Mouse (Mus musculus) forebrain, postnatal 0 days (tissue): ENCODE data around the gene Isg15. TPM values are rescaled to one million over a fixed set of nuclear protein-coding genes. Genes with fewer than 3 reads are reported as not detected.
A peak's percentile ranks its signal among the peaks of the same experiment; 100 is the strongest.

Experiments
- ATAC-seq: fragments of 200-750 bp; cut with Nextera tagmentation; 2 replicates; pipeline ENCODE4 v1.8.0; 2017; ENCODE audit warnings: mild to moderate bottlenecking, moderate library complexity
- DNase-seq: peaks from one replicate; pipeline ENCODE4 v3.0.0-alpha.2; 2015
- H3K27ac ChIP-seq: fragments of 300-500 bp; sonication (generic); 2 replicates; pipeline ENCODE4 v1.5.1; 2014; ENCODE audit warnings: low read depth, mild to moderate bottlenecking, antibody characterized with exemption, low read length, moderate library complexity, mixed read lengths
- H3K27me3 ChIP-seq: fragments of 300-500 bp; sonication (generic); 2 replicates; pipeline ENCODE4 v1.6.1; 2014; ENCODE audit warnings: mild to moderate bottlenecking, low read length, mixed read lengths; ENCODE audit not compliant: insufficient read depth
- H3K36me3 ChIP-seq: fragments of 300-500 bp; sonication (generic); 2 replicates; pipeline ENCODE4 v1.6.1; 2014; ENCODE audit warnings: mild to moderate bottlenecking, moderate library complexity; ENCODE audit not compliant: insufficient read depth
- H3K4me1 ChIP-seq: fragments of 300-500 bp; sonication (generic); 2 replicates; pipeline ENCODE4 v1.6.1; 2014; ENCODE audit warnings: antibody characterized with exemption; ENCODE audit not compliant: insufficient read depth
- H3K4me2 ChIP-seq: fragments of 300-500 bp; sonication (generic); 2 replicates; pipeline ENCODE4 v1.6.1; 2014; ENCODE audit warnings: low read depth, mild to moderate bottlenecking, moderate library complexity
- H3K4me3 ChIP-seq: fragments of 300-500 bp; sonication (generic); 2 replicates; pipeline ENCODE4 v1.5.1; 2014; ENCODE audit warnings: low read depth, low read length, mixed read lengths
- H3K9ac ChIP-seq: fragments of 300-500 bp; sonication (generic); 2 replicates; pipeline ENCODE4 v1.6.1; 2014; ENCODE audit warnings: mild to moderate bottlenecking
- H3K9me3 ChIP-seq: fragments of 300-500 bp; sonication (generic); 2 replicates; pipeline ENCODE4 v1.6.1; 2016; ENCODE audit warnings: low read length
- CTCF ChIP-seq: sonication (generic); IDR thresholded peaks from 2 replicates; pipeline ENCODE4 v1.5.1; 2016; ENCODE audit warnings: antibody characterized with exemption, control low read depth, low read depth
- WGBS: fragments of 180-500 bp; shearing (Covaris S2); extraction: QIAGEN DNeasy Blood & Tissue Kit; methylation state at CpG from one replicate; pipeline ENCODE4 v1.1.7; 2014; 5-methylcytosine and 5-hydroxymethylcytosine counted together
- polyA plus RNA-seq: library from polyadenylated mRNA; unstranded; fragments of >200 nt; fragmentation: Nextera tagmentation; extraction: Ambion mirVana; gene quantifications from 2 replicates; pipeline ENCODE4 v1.2.1, GENCODE M21; 2015
- total RNA-seq: library from RNA; depleted of rRNA; stranded (reverse); fragments of >200 nt; gene quantifications from 2 replicates; pipeline ENCODE4 v1.2.3, GENCODE M21; 2014

Gene Isg15
- total and polyA plus RNA-seq, 2 experiments from 2014 or later: 2.2 to 3.4 TPM

- no peaks in the 10 kb centered on the region for H3K9me3 ChIP-seq
- peak overlapping the region; percentile 87 for H3K4me2 ChIP-seq
- H3K4me3 ChIP-seq: peak overlapping the region; percentile 89
- H3K27me3 ChIP-seq: no peaks in the 10 kb centered on the region
- peak overlapping the region; percentile 67 for H3K9ac ChIP-seq
- peaks cover 54% of the 10 kb centered on the region for H3K36me3 ChIP-seq
- no peak for TF ChIP-seq CTCF
- DNase-seq (peak; percentile 36), ATAC-seq (no peak)
- peak overlapping the region; percentile 87 for H3K27ac ChIP-seq
- 4% methylated on average over 17 of the region's 17 CpGs for WGBS
- peaks cover 8% of the 10 kb centered on the region; the same call in 1 of the 2 replicates for H3K4me1 ChIP-seq
Observed at GRCm38 (mm10) chr4:156234021-156234501, 33.4 kb upstream of the Isg15 start.

DNA sequence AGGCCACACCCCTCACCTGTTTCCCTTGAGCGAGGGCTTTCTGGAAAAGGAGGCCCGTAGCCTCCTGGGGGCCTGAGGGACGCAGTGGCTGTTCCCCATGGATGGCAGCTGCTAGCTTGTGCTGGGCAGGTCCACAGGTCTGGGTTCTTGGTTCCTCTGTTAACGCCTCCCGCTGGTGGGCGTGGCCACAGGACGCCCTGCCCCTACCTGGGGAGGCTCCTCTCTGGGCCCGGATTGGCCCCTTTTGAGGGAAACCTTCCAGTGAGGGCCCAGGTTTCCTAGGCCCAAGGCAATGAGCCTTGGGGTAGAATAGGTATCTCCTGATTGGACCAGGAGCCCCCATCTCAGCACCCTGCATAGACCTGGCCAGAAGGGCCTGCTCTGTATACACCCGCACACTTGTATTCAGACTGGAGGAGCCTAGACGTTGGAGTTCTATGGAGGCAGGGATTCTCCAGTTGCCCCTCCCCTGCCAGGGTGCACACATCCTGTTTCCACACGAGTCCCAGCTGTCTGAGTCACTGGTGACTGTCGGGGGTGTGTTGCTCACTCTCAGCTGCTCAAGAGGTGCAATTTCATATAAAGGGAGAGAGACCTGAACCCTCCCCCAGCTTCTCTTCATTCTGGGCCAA lies 27.9 kb upstream of the Isg15 start:
- no peak for DNase-seq
- TF ChIP-seq CTCF: no peak
- no peak for ATAC-seq
- Histone ChIP-seq H3K4me3 (no peak overlapping the region), H3K4me1 (peaks cover 2% of the 10 kb centered on the region; the same call in 1 of the 2 replicates), H3K27ac (no peak overlapping the region), H3K36me3 (peaks cover 42% of the 10 kb centered on the region), H3K9ac (no peak overlapping the region), H3K4me2 (no peak overlapping the region), H3K9me3 (no peaks in the 10 kb centered on the region), H3K27me3 (no peaks in the 10 kb centered on the region)
- WGBS: 24% methylated on average over 12 of the region's 12 CpGs

- ATAC-seq (no peak), DNase-seq (no peak)
- H3K9ac ChIP-seq: no peak overlapping the region
- TF ChIP-seq CTCF: no peak
- WGBS: 37% methylated on average over 18 of the region's 18 CpGs
- H3K4me1 ChIP-seq: no peaks in the 10 kb centered on the region
- no peak overlapping the region for H3K4me3 ChIP-seq
- H3K27ac ChIP-seq: no peak overlapping the region
- H3K27me3 ChIP-seq: no peaks in the 10 kb centered on the region
- H3K36me3 ChIP-seq: peaks cover 38% of the 10 kb centered on the region
- no peaks in the 10 kb centered on the region for H3K9me3 ChIP-seq
- no peak overlapping the region for H3K4me2 ChIP-seq
Observed at GRCm38 (mm10) chr4:156227752-156228392, 27.3 kb upstream of the Isg15 start.

DNA sequence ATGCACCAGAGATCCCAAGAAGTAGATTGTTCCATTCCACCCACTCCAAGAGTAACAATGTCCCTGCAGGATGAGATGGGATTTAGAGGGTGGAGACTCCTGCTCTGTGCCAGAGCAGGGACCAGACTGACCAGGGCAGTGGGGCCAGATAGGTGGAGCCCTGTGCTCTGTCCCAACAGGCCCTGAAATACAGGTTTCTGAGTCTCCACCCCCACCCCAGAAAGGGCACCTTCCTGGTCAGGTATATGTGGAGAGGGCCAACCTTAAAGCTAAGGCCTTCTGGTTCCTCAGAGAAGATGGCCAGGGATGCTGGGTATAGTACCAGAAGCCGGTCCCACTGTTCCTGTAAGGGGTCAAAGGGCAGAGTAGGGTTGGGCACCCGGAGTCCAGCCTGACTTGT lies 23.7 kb upstream of the Isg15 start:
- Histone ChIP-seq H3K27me3 (no peaks in the 10 kb centered on the region), H3K4me1 (no peaks in the 10 kb centered on the region), H3K9me3 (no peaks in the 10 kb centered on the region), H3K36me3 (peaks cover 15% of the 10 kb centered on the region), H3K9ac (no peak overlapping the region), H3K27ac (no peak overlapping the region), H3K4me2 (no peak overlapping the region), H3K4me3 (no peak overlapping the region)
- no peak for TF ChIP-seq CTCF
- DNase-seq: no peak
- WGBS: 96% methylated on average over 2 of the region's 2 CpGs
- no peak for ATAC-seq

GRCm38 (mm10) chr4:156219936-156220335 lies 19.3 kb upstream of the Isg15 start:
- Histone ChIP-seq H3K27ac (no peak overlapping the region), H3K9me3 (no peaks in the 10 kb centered on the region), H3K4me2 (no peak overlapping the region), H3K36me3 (peaks cover 10% of the 10 kb centered on the region), H3K27me3 (no peaks in the 10 kb centered on the region), H3K9ac (no peak overlapping the region), H3K4me3 (no peak overlapping the region), H3K4me1 (no peaks in the 10 kb centered on the region)
- ATAC-seq: no peak
- no peak for TF ChIP-seq CTCF
- no peak for DNase-seq
- 86% methylated on average over 11 of the region's 11 CpGs for WGBS

- ATAC-seq (no peak), DNase-seq (no peak)
- Histone ChIP-seq H3K4me1 (no peaks in the 10 kb centered on the region), H3K4me3 (no peak overlapping the region), H3K4me2 (no peak overlapping the region), H3K27ac (no peak overlapping the region), H3K36me3 (peaks cover 10% of the 10 kb centered on the region), H3K9me3 (no peaks in the 10 kb centered on the region), H3K27me3 (no peaks in the 10 kb centered on the region), H3K9ac (no peak overlapping the region)
- WGBS: 82% methylated on average over 15 of the region's 16 CpGs
- no peak for TF ChIP-seq CTCF
Observed at GRCm38 (mm10) chr4:156217838-156218237, 17.2 kb upstream of the Isg15 start.

GRCm38 (mm10) chr4:156217022-156217669 lies 16.5 kb upstream of the Isg15 start:
- Histone ChIP-seq H3K4me1 (no peaks in the 10 kb centered on the region), H3K27ac (no peak overlapping the region), H3K9ac (no peak overlapping the region), H3K27me3 (no peaks in the 10 kb centered on the region), H3K4me3 (no peak overlapping the region), H3K4me2 (no peak overlapping the region), H3K9me3 (no peaks in the 10 kb centered on the region), H3K36me3 (peaks cover 10% of the 10 kb centered on the region)
- DNase-seq (no peak), ATAC-seq (no peak)
- TF ChIP-seq CTCF: no peak
- WGBS: 87% methylated on average over 16 of the region's 16 CpGs
